Mouse (Mus musculus) kidney, postnatal 0 days (tissue): Measurements from ENCODE around the gene Sdf2l1. TPM values are rescaled to one million over a fixed set of nuclear protein-coding genes. Genes with fewer than 3 reads are reported as not detected.

Source experiments
- ATAC-seq: fragments of 200-750 bp; cut with Nextera tagmentation; replicated peaks from 2 replicates; pipeline ENCODE4 v1.8.0; 2017; ENCODE audit warnings: low read depth, moderate number of reproducible peaks, moderate TSS enrichment, moderate library complexity; ENCODE audit not compliant: low FRiP score
- DNase-seq: peaks from one replicate; pipeline ENCODE4 v3.0.0-alpha.2; 2016; ENCODE audit warnings: low spot score
- H3K27ac ChIP-seq: fragments of 300-500 bp; sonication (generic); 2 replicates; pipeline ENCODE4 v1.5.1; 2014; ENCODE audit warnings: mild to moderate bottlenecking
- H3K27me3 ChIP-seq: fragments of 300-500 bp; sonication (generic); 2 replicates; pipeline ENCODE4 v1.6.1; 2014; ENCODE audit warnings: low read length, mixed read lengths; ENCODE audit not compliant: insufficient read depth
- H3K36me3 ChIP-seq: fragments of 300-500 bp; sonication (generic); 2 replicates; pipeline ENCODE4 v1.6.1; 2014; ENCODE audit warnings: low read length, mixed read lengths; ENCODE audit not compliant: insufficient read depth
- H3K4me1 ChIP-seq: fragments of 300-500 bp; sonication (generic); replicated peaks from 2 replicates; pipeline ENCODE4 v1.6.1; 2014; ENCODE audit warnings: antibody characterized with exemption, low read length, mixed read lengths; ENCODE audit not compliant: insufficient read depth
- H3K4me2 ChIP-seq: fragments of 300-500 bp; sonication (generic); 2 replicates; pipeline ENCODE4 v1.6.1; 2014; ENCODE audit warnings: mild to moderate bottlenecking, low read length, moderate library complexity, mixed read lengths
- H3K4me3 ChIP-seq: fragments of 300-500 bp; sonication (generic); replicated peaks from 2 replicates; pipeline ENCODE4 v1.5.1; 2014; ENCODE audit warnings: low read depth, low read length
- H3K9ac ChIP-seq: fragments of 300-500 bp; sonication (generic); 2 replicates; pipeline ENCODE4 v1.6.1; 2014; ENCODE audit warnings: low read depth, low read length
- H3K9me3 ChIP-seq: fragments of 300-500 bp; sonication (generic); replicated peaks from 2 replicates; pipeline ENCODE4 v1.6.1; 2016; ENCODE audit warnings: low read length, inconsistent platforms, mixed read lengths
- CTCF ChIP-seq: IDR thresholded peaks from 2 replicates; pipeline ENCODE4 v1.5.1; 2016; ENCODE audit warnings: antibody characterized with exemption, low read depth, mild to moderate bottlenecking, moderate library complexity
- WGBS: fragments of 180-500 bp; shearing (Covaris S2); extraction: QIAGEN DNeasy Blood & Tissue Kit; methylation state at CpG from one replicate; pipeline ENCODE4 v1.1.7; 2014; 5-methylcytosine and 5-hydroxymethylcytosine counted together
- polyA plus RNA-seq: library from polyadenylated mRNA; unstranded; fragments of >200 nt; fragmentation: Nextera tagmentation; extraction: Ambion mirVana; gene quantifications from 2 replicates; pipeline ENCODE4 v1.2.1, GENCODE M21; 2015

Sdf2l1 gene
- polyA plus RNA-seq, 1 experiment from 2014 or later, result 46.1 TPM

DNA sequence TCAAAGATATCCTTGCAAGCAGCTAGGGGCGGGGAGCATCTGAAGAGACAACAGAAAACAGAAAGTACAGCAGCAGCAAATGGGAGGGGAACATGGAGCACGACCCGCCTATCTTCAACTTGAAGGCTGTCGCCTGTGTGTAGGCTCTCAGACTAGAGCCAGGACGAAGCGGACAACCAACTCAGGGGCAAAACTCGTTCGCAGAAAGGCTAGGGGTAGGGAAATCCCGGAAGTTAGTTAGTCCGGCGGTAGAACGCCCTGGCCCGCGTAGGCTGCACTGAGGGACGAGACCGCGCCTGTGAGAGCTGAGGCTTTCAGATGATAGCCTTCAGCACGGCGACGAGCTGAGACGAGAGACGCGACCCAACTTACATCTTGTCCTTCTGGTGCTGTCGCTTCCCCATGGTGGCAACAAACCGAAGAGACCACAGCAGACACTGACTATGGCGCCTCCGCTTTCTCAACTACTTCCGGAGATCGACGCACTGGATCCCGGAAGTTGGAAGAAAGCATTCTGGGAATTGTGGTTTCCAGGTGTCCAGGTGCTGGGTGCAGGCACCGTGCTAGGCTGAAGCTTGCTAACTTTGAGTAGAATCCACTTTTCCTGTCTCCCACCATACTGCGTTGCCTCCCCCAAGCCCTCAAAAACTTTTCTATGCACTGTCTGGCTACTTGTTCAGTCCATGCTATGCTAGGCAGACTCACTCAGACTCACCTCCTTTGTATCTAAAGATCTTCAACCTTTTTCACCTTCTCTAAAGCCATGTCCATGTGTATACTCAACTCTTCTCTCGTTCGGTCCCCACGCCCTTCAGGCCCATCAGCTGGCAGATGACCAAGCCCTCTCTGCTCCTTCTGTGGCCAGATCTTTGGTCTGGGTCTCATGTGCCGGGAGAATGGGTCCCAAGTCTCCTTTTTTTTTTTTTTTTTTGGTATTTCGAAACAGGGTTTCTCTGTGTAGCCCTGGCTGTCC lies 21.1 kb downstream of the Sdf2l1 start, which contains the start of gene Ppil2:
Ppil2 (minus strand) TSS at position 487 of the 973 bp plus-strand sequence.
- WGBS, result 9% methylated on average over 38 of the region's 38 CpGs
- Histone ChIP-seq H3K36me3 (peaks cover 13% of the 10 kb centered on the region; the same call in 1 of the 2 replicates), H3K4me2 (peak within 1 kb of the TSS; percentile 52), H3K27ac (peak within 1 kb of the TSS; percentile 26), H3K9me3 (no peaks in the 10 kb centered on the region), H3K4me1 (peaks cover 7% of the 10 kb centered on the region; the same call in 1 of the 2 replicates), H3K9ac (peak within 1 kb of the TSS; percentile 60), H3K27me3 (no peaks in the 10 kb centered on the region), H3K4me3 (peak within 1 kb of the TSS; percentile 62)
- TF ChIP-seq CTCF, result no peak
- peak; percentile 94 for DNase-seq
- peak; percentile 73 for ATAC-seq

DNA sequence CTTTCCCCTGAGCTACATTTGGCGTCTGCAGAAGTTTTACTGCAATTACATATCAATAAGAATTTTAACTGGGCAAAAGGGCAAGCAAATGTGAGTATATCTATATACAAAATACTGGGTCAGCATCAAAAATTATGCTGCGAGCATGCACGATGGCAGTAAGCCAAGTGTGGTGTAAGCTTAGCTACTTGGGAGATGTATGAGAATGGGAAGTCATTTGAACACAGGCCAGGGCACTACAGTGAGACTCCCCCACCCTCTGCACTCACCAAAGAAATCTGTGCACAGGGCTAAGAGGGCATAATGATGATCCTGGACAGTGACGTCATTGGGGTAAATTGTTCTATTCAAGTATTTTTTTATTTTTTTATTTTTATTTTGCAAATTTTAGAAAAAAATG lies 27.6 kb downstream of the Sdf2l1 start:
- H3K4me3 ChIP-seq, result no peak overlapping the region
- no peaks in the 10 kb centered on the region for H3K4me1 ChIP-seq
- DNase-seq, result no peak
- H3K9ac ChIP-seq, result no peak overlapping the region
- peaks cover 33% of the 10 kb centered on the region for H3K36me3 ChIP-seq
- H3K27ac ChIP-seq, result no peak overlapping the region
- H3K9me3 ChIP-seq, result no peaks in the 10 kb centered on the region
- H3K4me2 ChIP-seq, result no peak overlapping the region
- ATAC-seq, result no peak
- no peak for TF ChIP-seq CTCF
- WGBS, result 70% methylated on average over 4 of the region's 4 CpGs
- H3K27me3 ChIP-seq, result no peaks in the 10 kb centered on the region

DNA sequence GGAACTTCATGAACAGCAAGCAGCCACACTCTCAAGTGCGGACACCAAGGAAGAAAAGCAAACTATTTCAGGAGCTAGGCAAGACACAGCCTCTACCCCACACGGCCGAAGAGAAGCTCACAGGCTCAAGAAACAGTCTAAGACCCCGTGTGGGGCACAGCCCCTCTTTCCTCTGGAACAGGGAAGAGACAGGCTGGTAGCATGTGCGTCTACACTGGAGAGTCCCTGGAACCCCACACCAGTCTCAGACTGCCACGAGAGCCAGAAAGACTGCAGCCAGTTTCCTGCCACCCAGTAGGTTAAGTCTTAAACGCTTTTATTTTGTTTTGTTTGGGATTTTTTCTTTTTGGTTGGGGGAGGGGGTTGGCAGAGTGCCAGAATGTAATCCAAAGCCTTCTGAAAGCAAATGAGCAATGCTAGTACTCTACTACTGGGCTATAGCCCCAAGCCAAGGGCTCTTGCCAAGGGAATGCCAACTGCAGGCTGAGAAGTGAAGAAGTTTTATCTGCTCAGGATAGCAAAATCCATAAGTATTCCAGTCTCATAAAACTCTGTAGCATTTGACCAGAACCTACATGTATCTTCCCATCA lies 29.5 kb downstream of the Sdf2l1 start:
- no peaks in the 10 kb centered on the region for H3K27me3 ChIP-seq
- H3K9me3 ChIP-seq, result no peaks in the 10 kb centered on the region
- no peak overlapping the region for H3K4me3 ChIP-seq
- H3K4me1 ChIP-seq, result no peaks in the 10 kb centered on the region
- H3K9ac ChIP-seq, result no peak overlapping the region
- peaks cover 41% of the 10 kb centered on the region for H3K36me3 ChIP-seq
- no peak overlapping the region for H3K4me2 ChIP-seq
- no peak overlapping the region for H3K27ac ChIP-seq
- no peak for ATAC-seq
- WGBS, result 59% methylated on average over 7 of the region's 7 CpGs
- no peak for TF ChIP-seq CTCF
- DNase-seq, result peak; percentile 5

DNA sequence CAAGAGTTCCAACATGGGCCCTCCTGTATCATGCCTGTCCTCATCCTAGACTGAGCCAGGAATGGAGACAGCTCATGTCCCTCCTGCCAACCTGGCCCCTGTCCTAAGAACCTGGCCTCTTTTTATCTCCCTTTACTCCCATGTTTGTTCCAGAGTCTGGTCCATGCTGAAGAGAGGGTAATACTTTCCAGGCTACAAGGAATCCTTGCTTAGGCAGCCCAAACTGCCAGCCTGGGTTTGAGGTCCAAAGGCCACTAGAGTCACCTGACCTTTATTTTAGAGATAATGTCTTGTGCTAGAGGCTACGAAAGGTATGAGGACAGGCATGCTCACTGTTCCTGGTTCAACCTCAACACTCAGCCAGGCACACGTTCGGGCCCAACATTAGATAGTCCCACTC lies 35.2 kb downstream of the Sdf2l1 start:
- TF ChIP-seq CTCF, result no peak
- 93% methylated on average over 3 of the region's 3 CpGs for WGBS
- Histone ChIP-seq H3K4me1 (no peaks in the 10 kb centered on the region), H3K9ac (no peak overlapping the region), H3K27ac (no peak overlapping the region), H3K27me3 (no peaks in the 10 kb centered on the region), H3K4me2 (no peak overlapping the region), H3K9me3 (no peaks in the 10 kb centered on the region), H3K4me3 (no peak overlapping the region), H3K36me3 (peaks cover 67% of the 10 kb centered on the region)
- no peak for ATAC-seq
- DNase-seq, result no peak

DNA sequence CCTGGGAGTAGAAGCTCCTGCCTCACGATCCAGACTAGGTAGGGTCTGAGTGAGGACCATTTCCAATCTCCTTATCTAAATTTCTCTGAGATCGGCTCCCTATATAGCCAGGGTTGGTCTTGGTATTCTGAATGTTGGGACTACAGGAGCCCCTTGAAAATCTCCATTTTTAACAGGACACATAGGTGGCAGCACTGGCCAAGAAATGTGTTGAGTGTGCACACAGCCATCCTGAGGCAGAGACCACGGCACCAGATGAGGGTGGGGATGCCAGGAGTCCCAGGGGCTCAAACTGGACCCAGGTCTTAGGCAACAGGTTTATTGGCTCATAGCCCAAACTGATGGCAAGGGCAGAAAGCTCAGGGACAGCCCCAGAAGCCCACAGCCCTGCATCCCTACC lies 43.8 kb downstream of the Sdf2l1 start:
- ATAC-seq (no peak), DNase-seq (no peak)
- WGBS, result 78% methylated on average over 3 of the region's 3 CpGs
- Histone ChIP-seq H3K9me3 (no peaks in the 10 kb centered on the region), H3K9ac (no peak overlapping the region), H3K36me3 (peaks cover 83% of the 10 kb centered on the region), H3K4me2 (no peak overlapping the region), H3K4me3 (no peak overlapping the region), H3K27ac (no peak overlapping the region), H3K27me3 (no peaks in the 10 kb centered on the region), H3K4me1 (no peaks in the 10 kb centered on the region)
- peak; percentile 20; the same call in 1 of the 2 replicates for TF ChIP-seq CTCF

DNA sequence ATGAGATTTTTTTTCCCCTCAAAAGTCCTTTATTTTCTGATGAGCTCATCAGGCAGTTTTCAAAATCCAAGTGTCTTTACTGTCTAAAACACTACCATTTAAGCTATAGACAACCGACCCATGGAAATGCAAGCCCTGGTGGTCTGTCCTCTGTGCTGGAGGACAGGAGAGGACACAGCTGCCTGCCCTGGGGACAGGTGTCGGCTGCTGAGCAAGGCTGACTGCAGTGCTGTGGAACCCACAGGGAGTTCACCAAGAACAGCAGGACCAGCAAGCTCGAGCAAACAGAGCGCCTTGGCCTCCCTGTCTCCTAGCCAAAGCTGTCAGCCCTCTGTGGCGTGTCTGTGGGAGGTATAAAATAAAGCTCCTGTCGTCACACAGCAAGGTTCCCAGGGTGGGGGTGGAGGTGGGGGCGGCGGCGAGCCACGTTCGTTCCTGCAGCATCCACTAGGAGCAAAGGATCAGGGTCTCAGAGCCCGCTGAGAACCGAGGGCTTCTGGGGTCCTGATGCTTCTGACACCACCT lies 45.5 kb downstream of the Sdf2l1 start:
- peaks cover 78% of the 10 kb centered on the region for H3K36me3 ChIP-seq
- WGBS, result 67% methylated on average over 13 of the region's 13 CpGs
- H3K9ac ChIP-seq, result no peak overlapping the region

More for the DNA sequence above, 45.5 kb downstream of the Sdf2l1 start:
- Histone ChIP-seq H3K4me3 (no peak overlapping the region), H3K9me3 (no peaks in the 10 kb centered on the region), H3K4me2 (no peak overlapping the region), H3K4me1 (no peaks in the 10 kb centered on the region), H3K27me3 (no peaks in the 10 kb centered on the region), H3K27ac (no peak overlapping the region)
- TF ChIP-seq CTCF, result no peak
- ATAC-seq (no peak), DNase-seq (no peak)
